Mouse (Mus musculus) c-Kit-positive CD71-positive TER-119-negative erythroid progenitor cells, embryonic 14.5 days (primary cell): Measurements from ENCODE around the gene Plxna3.

Experiments
- DNase-seq: peaks from one replicate; pipeline ENCODE4 v3.0.0-alpha.2; 2013; ENCODE audit warnings: low read depth

The Plxna3 gene

GRCm38 (mm10) chrX:74368209-74368909 is 39.5 kb downstream of the Plxna3 start:
- no peak for DNase-seq

GRCm38 (mm10) chrX:74372888-74373549 is 44.2 kb downstream of the Plxna3 start, which contains the start of the genes Ubl4a and Slc10a3:
Gene Ubl4a (minus strand): TSS chrX:74373218.
Gene Slc10a3 (minus strand): TSS chrX:74373349.
- peak; percentile 74 for DNase-seq

DNA sequence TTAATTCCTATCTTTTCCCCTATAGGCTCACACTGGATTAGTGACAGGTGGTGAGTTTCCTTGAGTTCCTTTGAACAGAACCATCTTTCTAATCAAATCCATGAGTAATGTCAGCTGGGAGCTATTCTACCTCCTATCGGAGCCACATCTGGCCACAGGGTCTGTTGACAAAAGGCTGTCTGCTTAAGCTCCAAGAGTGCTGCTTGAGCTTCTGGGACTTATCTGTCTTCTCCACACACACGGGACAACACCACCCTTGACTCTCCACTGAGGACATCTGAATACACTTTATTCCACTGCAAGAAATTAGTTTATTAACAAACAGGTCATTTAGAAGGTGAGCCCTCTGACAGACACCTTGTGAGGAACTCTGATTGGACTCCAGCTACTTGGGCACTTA is 55.6 kb downstream of the Plxna3 start:
- no peak for DNase-seq

- no peak for DNase-seq
Measured at GRCm38 (mm10) chrX:74388153-74388552, 59.3 kb downstream of the Plxna3 start.

GRCm38 (mm10) chrX:74392535-74393443 is 63.9 kb downstream of the Plxna3 start, which contains the start of the genes Fam3a and Ikbkg:
Gene Fam3a (minus strand): TSS chrX:74393272.
Gene Ikbkg (plus strand): TSS chrX:74393290.
- DNase-seq, result peak; percentile 74
